Mouse (Mus musculus) heart, embryonic 14.5 days (tissue): ENCODE measurements around the gene Ccr7. TPM values are rescaled to one million over a fixed set of nuclear protein-coding genes. Genes with fewer than 3 reads are reported as not detected.

Experiments used
- ATAC-seq: fragments of 200-750 bp; cut with Nextera tagmentation; 2 replicates; pipeline ENCODE4 v1.8.0; 2017; ENCODE audit warnings: low read depth, moderate TSS enrichment; ENCODE audit not compliant: insufficient number of reproducible peaks, insufficient read depth, low FRiP score
- H3K27ac ChIP-seq, 2 experiments: fragments of 200-500 bp in 1 of 2; fragments of 300-500 bp in 1 of 2; sonication (generic) in 1 of 2; replicated peaks in 1 of 2; 2 replicates each; pipeline ENCODE4 v1.5.1; 2012 to 2014; ENCODE audit warnings: low read depth in 2 of 2, low read length in 2 of 2, control low read depth in 1 of 2, mild to moderate bottlenecking in 1 of 2, mixed read lengths in 1 of 2; ENCODE audit not compliant: control insufficient read depth in 1 of 2, insufficient read depth in 1 of 2
- H3K27me3 ChIP-seq: fragments of 300-500 bp; sonication (generic); 2 replicates; pipeline ENCODE4 v1.6.1; 2014; ENCODE audit warnings: mild to moderate bottlenecking, low read length, control low read depth; ENCODE audit not compliant: control insufficient read depth, insufficient read depth
- H3K36me3 ChIP-seq: fragments of 300-500 bp; sonication (generic); 2 replicates; pipeline ENCODE4 v1.6.1; 2014; ENCODE audit warnings: mild to moderate bottlenecking, control low read depth, low read length, mixed read lengths; ENCODE audit not compliant: control insufficient read depth, insufficient read depth
- H3K4me1 ChIP-seq, 2 experiments: fragments of 200-500 bp in 1 of 2; fragments of 300-500 bp in 1 of 2; sonication (generic) in 1 of 2; 2 replicates each; pipeline ENCODE4 v1.6.1; 2012 to 2014; ENCODE audit warnings: low read length in 2 of 2, control low read depth in 1 of 2, mixed read lengths in 1 of 2; ENCODE audit not compliant: control insufficient read depth in 2 of 2, insufficient read depth in 2 of 2
- H3K4me2 ChIP-seq: fragments of 300-500 bp; sonication (generic); 2 replicates; pipeline ENCODE4 v1.6.1; 2014; ENCODE audit warnings: mild to moderate bottlenecking, low read length
- H3K4me3 ChIP-seq, 2 experiments: fragments of 200-500 bp in 1 of 2; fragments of 300-500 bp in 1 of 2; sonication (generic) in 1 of 2; 2 replicates each; pipeline ENCODE4 v1.5.1; 2012 to 2014; ENCODE audit warnings: low read length in 2 of 2, mild to moderate bottlenecking in 2 of 2, control low read depth in 1 of 2, low read depth in 1 of 2, moderate library complexity in 1 of 2; ENCODE audit not compliant: control insufficient read depth in 1 of 2, insufficient read depth in 1 of 2
- H3K9ac ChIP-seq: fragments of 300-500 bp; sonication (generic); 2 replicates; pipeline ENCODE4 v1.6.1; 2014; ENCODE audit warnings: mild to moderate bottlenecking, low read length
- H3K9me3 ChIP-seq: fragments of 300-500 bp; sonication (generic); 2 replicates; pipeline ENCODE4 v1.6.1; 2016; ENCODE audit warnings: low read length, control low read depth; ENCODE audit not compliant: control insufficient read depth
- WGBS: fragments of 180-500 bp; shearing (Covaris S2); extraction: QIAGEN DNeasy Blood & Tissue Kit; methylation state at CpG from one replicate; pipeline ENCODE4 v1.1.7; 2014; 5-methylcytosine and 5-hydroxymethylcytosine counted together
- polyA plus RNA-seq: library from polyadenylated mRNA; unstranded; fragments of >200 nt; fragmentation: Nextera tagmentation; extraction: Ambion mirVana; gene quantifications from 2 replicates; pipeline ENCODE4 v1.2.1, GENCODE M21; 2014

Gene Ccr7
- polyA plus RNA-seq = 0.16 TPM in 1 of 2 replicates, not detected in the other

DNA sequence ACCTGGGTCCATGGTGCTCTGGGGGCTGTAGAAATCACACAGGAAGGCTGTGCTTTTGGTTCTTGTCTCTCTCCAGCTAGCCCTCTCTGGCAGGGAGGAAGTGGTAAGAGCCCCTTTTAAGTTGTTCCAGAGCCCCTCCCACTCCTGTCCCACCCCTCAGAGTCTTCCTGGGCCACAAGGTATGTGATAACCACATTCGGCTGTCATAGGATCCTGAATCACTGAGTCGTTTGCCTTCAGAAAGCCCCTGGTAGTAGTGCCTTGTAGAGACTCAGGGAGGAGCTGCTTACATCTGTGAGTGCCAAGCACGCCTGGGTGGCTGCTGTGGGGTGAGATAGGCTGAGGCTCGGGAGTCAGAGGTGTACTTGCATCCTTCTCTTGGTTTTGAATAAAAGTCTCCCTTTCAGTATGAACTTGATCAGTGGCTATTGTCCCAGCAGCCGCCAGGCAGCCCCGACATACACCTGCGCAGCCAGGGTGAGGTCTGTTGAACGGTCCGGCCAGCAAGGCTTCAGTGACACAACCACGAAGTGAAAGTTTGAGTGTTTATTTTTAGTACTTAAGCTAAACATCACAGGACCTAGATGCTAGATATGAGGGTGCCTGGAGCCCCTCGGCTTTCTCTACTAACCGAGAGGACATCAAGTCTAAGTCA is at the start of gene Ccr7:
Ccr7 (minus strand) TSS at position 91 of the 655 bp plus-strand sequence.
- ATAC-seq = no peak
- Histone ChIP-seq H3K36me3 (no peaks in the 10 kb centered on the region), H3K4me2 (peak within 1 kb of the TSS; percentile 44), H3K4me3 (peak within 1 kb of the TSS; percentile 0 to 28; a peak in 2 of 4 replicates), H3K9ac (peak within 1 kb of the TSS; percentile 18; the same call in 1 of the 2 replicates), H3K27me3 (no peaks in the 10 kb centered on the region), H3K9me3 (no peaks in the 10 kb centered on the region), H3K27ac (no peak within 1 kb of the TSS), H3K4me1 (peaks cover 0 to 2% of the 10 kb centered on the region in 2 experiments; a peak in 2 of 4 replicates)
- WGBS = 33% methylated on average over 12 of the region's 12 CpGs

- peaks cover 4% of the 10 kb centered on the region; the same call in 1 of the 2 replicates for H3K27me3 ChIP-seq
- H3K36me3 ChIP-seq = no peaks in the 10 kb centered on the region
- no peak overlapping the region for H3K9ac ChIP-seq
- H3K9me3 ChIP-seq = no peaks in the 10 kb centered on the region
- no peak for ATAC-seq
- H3K4me2 ChIP-seq = no peak overlapping the region
- no peaks in the 10 kb centered on the region for H3K4me1 ChIP-seq
- 21% methylated on average over 14 of the region's 14 CpGs for WGBS
- H3K4me3 ChIP-seq = no peak overlapping the region
- H3K27ac ChIP-seq = no peak overlapping the region
Observed at GRCm38 (mm10) chr11:99189154-99189582, 34.3 kb upstream of the Ccr7 start.

- Histone ChIP-seq H3K9me3 (no peaks in the 10 kb centered on the region), H3K9ac (no peak overlapping the region), H3K27me3 (peaks cover 4% of the 10 kb centered on the region; the same call in 1 of the 2 replicates), H3K27ac (no peak overlapping the region), H3K4me1 (peaks cover 0 to 3% of the 10 kb centered on the region in 2 experiments; a peak in 2 of 4 replicates), H3K4me3 (no peak overlapping the region), H3K4me2 (no peak overlapping the region), H3K36me3 (no peaks in the 10 kb centered on the region)
- 83% methylated on average over 4 of the region's 4 CpGs for WGBS
- ATAC-seq = no peak
Observed at GRCm38 (mm10) chr11:99187348-99187747, 32.5 kb upstream of the Ccr7 start.

- peaks cover 4% of the 10 kb centered on the region; the same call in 1 of the 2 replicates for H3K27me3 ChIP-seq
- no peak overlapping the region for H3K4me2 ChIP-seq
- no peak overlapping the region for H3K9ac ChIP-seq
- no peak overlapping the region for H3K4me3 ChIP-seq
- ATAC-seq = no peak
- 61% methylated on average over 2 of the region's 2 CpGs for WGBS
- H3K9me3 ChIP-seq = no peaks in the 10 kb centered on the region
- H3K4me1 ChIP-seq = peaks cover 0 to 4% of the 10 kb centered on the region in 2 experiments; a peak in 2 of 4 replicates
- H3K27ac ChIP-seq = no peak overlapping the region
- no peaks in the 10 kb centered on the region for H3K36me3 ChIP-seq
Observed at GRCm38 (mm10) chr11:99186836-99187235, 32.0 kb upstream of the Ccr7 start.

DNA sequence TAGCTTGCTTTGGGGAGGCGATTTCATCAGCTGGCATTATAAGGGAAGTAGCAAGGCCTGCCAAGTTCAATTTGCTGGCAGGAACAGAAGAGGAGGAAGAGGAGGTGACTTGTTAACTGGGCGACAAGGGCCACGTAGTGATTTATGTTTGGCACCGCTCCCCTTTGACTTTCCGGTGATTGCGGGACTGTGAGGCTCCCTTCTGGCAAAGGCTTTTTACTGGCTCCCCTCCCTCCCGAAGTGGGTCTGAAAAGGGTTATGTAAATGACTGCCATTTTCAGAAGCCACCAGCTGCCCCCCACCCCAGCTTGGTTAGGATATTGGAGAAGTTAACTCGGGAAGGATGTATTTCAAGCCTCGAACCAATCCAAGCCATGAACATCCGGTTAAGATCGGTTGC is 27.7 kb upstream of the Ccr7 start:
- no peak for ATAC-seq
- Histone ChIP-seq H3K27ac (no peak overlapping the region), H3K27me3 (peaks cover 4% of the 10 kb centered on the region; the same call in 1 of the 2 replicates), H3K9me3 (no peaks in the 10 kb centered on the region), H3K4me2 (no peak overlapping the region), H3K9ac (no peak overlapping the region), H3K4me1 (peaks cover 0 to 4% of the 10 kb centered on the region in 2 experiments; a peak in 2 of 4 replicates), H3K36me3 (no peaks in the 10 kb centered on the region), H3K4me3 (no peak overlapping the region)
- WGBS = 62% methylated on average over 11 of the region's 11 CpGs

DNA sequence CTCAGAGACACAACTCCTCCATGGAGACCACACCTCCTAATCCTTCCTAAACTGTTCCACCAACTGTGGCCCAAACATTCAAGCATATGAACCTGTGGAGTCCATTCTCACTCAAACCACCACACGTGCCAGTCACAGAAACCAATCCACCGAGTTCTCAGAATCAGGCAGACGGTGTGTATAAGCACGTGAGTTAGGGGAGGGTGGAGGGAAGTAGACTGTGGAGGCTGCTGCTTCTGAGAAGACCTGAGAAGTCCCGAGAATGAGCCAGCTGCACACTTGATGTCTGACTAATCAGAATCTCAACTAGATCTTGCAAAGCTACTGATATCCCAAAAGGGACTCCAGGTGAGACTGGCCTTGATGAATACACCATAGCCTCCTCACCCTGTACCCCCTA is 25.2 kb upstream of the Ccr7 start:
- H3K9ac ChIP-seq = no peak overlapping the region
- H3K36me3 ChIP-seq = no peaks in the 10 kb centered on the region
- no peaks in the 10 kb centered on the region for H3K9me3 ChIP-seq
- H3K27me3 ChIP-seq = no peaks in the 10 kb centered on the region
- peaks cover 0 to 4% of the 10 kb centered on the region in 2 experiments; a peak in 2 of 4 replicates for H3K4me1 ChIP-seq
- H3K4me2 ChIP-seq = no peak overlapping the region
- no peak overlapping the region for H3K27ac ChIP-seq
- H3K4me3 ChIP-seq = no peak overlapping the region
- no peak for ATAC-seq
- WGBS = 80% methylated on average over 5 of the region's 5 CpGs

DNA sequence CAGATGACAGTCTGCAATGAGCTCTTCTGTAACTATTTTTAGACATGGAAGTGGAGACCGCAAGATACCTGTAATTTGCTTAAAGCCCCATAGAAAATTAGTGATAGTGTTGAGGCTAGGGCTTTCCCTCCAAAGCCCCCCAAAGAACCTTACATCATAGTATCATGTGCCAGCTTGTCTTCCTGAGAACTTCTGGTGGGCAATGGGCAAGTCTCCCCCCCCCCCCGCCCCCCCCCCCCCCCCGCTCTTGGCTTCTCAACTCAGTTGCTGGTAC is 23.0 kb upstream of the Ccr7 start:
- ATAC-seq = no peak
- H3K36me3 ChIP-seq = no peaks in the 10 kb centered on the region
- no peak overlapping the region for H3K9ac ChIP-seq
- no peaks in the 10 kb centered on the region for H3K9me3 ChIP-seq
- H3K27ac ChIP-seq = no peak overlapping the region
- H3K4me2 ChIP-seq = no peak overlapping the region
- H3K27me3 ChIP-seq = no peaks in the 10 kb centered on the region
- peaks cover 0 to 4% of the 10 kb centered on the region in 2 experiments; a peak in 2 of 4 replicates for H3K4me1 ChIP-seq
- H3K4me3 ChIP-seq = no peak overlapping the region
- WGBS = 68% methylated on average over 1 of the region's 3 CpGs
